Mouse (Mus musculus): ENCODE results near the gene Ifna9. TPM values are rescaled to one million over a fixed set of nuclear protein-coding genes. Genes with fewer than 3 reads are reported as not detected.

The Ifna9 gene
- polyA plus RNA-seq, 1 experiment from 2014 or later = not detected

Other genes with a start within 250 kb of the Ifna9 start
- gene Hacd4, start 153.5 kb downstream of the Ifna9 start, polyA plus RNA-seq (2016; fragmentation: Nextera tagmentation; extraction: Ambion mirVana) = 3.5 and 3.7 TPM in 2 replicates
- not detected in 2 replicates for gene Ifnb1, start 69.6 kb downstream of the Ifna9 start, polyA plus RNA-seq (2016; fragmentation: Nextera tagmentation; extraction: Ambion mirVana)
- not detected in 2 replicates for gene Ifna15, start 34.1 kb downstream of the Ifna9 start, polyA plus RNA-seq (2016; fragmentation: Nextera tagmentation; extraction: Ambion mirVana)
- gene Ifna14, start 20.6 kb downstream of the Ifna9 start, polyA plus RNA-seq (2016; fragmentation: Nextera tagmentation; extraction: Ambion mirVana) = not detected in 2 replicates
- not detected in 2 replicates for gene Ifna12, start 11.0 kb upstream of the Ifna9 start, polyA plus RNA-seq (2016; fragmentation: Nextera tagmentation; extraction: Ambion mirVana)
- gene C87499, start 42.0 kb upstream of the Ifna9 start, polyA plus RNA-seq (2016; fragmentation: Nextera tagmentation; extraction: Ambion mirVana) = not detected in 2 replicates
- gene Ifna13, start 52.1 kb upstream of the Ifna9 start, polyA plus RNA-seq (2016; fragmentation: Nextera tagmentation; extraction: Ambion mirVana) = not detected in 2 replicates
- not detected in 2 replicates for gene Ifna16, start 84.5 kb upstream of the Ifna9 start, polyA plus RNA-seq (2016; fragmentation: Nextera tagmentation; extraction: Ambion mirVana)
- gene Ifna2, start 91.5 kb upstream of the Ifna9 start, polyA plus RNA-seq (2016; fragmentation: Nextera tagmentation; extraction: Ambion mirVana) = not detected in 2 replicates
- gene Ifnab, start 99.0 kb upstream of the Ifna9 start, polyA plus RNA-seq (2016; fragmentation: Nextera tagmentation; extraction: Ambion mirVana) = not detected in 2 replicates
- gene Gm26566, start 129.4 kb upstream of the Ifna9 start, polyA plus RNA-seq (2016; fragmentation: Nextera tagmentation; extraction: Ambion mirVana) = 0.80 and 0.90 TPM in 2 replicates
- 100 and 110 TPM in 2 replicates for gene Klhl9, start 130.1 kb upstream of the Ifna9 start, polyA plus RNA-seq (2016; fragmentation: Nextera tagmentation; extraction: Ambion mirVana)
- gene Gm13271, start 162.5 kb upstream of the Ifna9 start, polyA plus RNA-seq (2016; fragmentation: Nextera tagmentation; extraction: Ambion mirVana) = not detected in 2 replicates
- gene Gm13283, start 167.7 kb upstream of the Ifna9 start, polyA plus RNA-seq (2016; fragmentation: Nextera tagmentation; extraction: Ambion mirVana) = 0.14 and 0.20 TPM in 2 replicates
- gene Gm13290, start 181.4 kb upstream of the Ifna9 start, polyA plus RNA-seq (2016; fragmentation: Nextera tagmentation; extraction: Ambion mirVana) = not detected in 2 replicates
- gene Gm13289, start 184.5 kb upstream of the Ifna9 start, polyA plus RNA-seq (2016; fragmentation: Nextera tagmentation; extraction: Ambion mirVana) = not detected in 2 replicates
- not detected in 2 replicates for gene Gm13272, start 187.5 kb upstream of the Ifna9 start, polyA plus RNA-seq (2016; fragmentation: Nextera tagmentation; extraction: Ambion mirVana)
- 0.14 TPM in 1 of 2 replicates, not detected in the other for gene Ifnz, start 189.7 kb upstream of the Ifna9 start, polyA plus RNA-seq (2016; fragmentation: Nextera tagmentation; extraction: Ambion mirVana)
- not detected in 2 replicates for gene Gm13276, start 193.3 kb upstream of the Ifna9 start, polyA plus RNA-seq (2016; fragmentation: Nextera tagmentation; extraction: Ambion mirVana)
- not detected in 2 replicates for gene Gm13277, start 196.2 kb upstream of the Ifna9 start, polyA plus RNA-seq (2016; fragmentation: Nextera tagmentation; extraction: Ambion mirVana)
- not detected in 2 replicates for gene Gm13278, start 199.2 kb upstream of the Ifna9 start, polyA plus RNA-seq (2016; fragmentation: Nextera tagmentation; extraction: Ambion mirVana)
- gene Gm13275, start 202.1 kb upstream of the Ifna9 start, polyA plus RNA-seq (2016; fragmentation: Nextera tagmentation; extraction: Ambion mirVana) = not detected in 2 replicates
- gene Gm13279, start 205.0 kb upstream of the Ifna9 start, polyA plus RNA-seq (2016; fragmentation: Nextera tagmentation; extraction: Ambion mirVana) = not detected in 2 replicates
- 0.28 and 0.35 TPM in 2 replicates for gene Gm13285, start 207.3 kb upstream of the Ifna9 start, polyA plus RNA-seq (2016; fragmentation: Nextera tagmentation; extraction: Ambion mirVana)
- gene Gm13287, start 210.9 kb upstream of the Ifna9 start, polyA plus RNA-seq (2016; fragmentation: Nextera tagmentation; extraction: Ambion mirVana) = not detected in 2 replicates
- gene Gm13288, start 213.1 kb upstream of the Ifna9 start, polyA plus RNA-seq (2016; fragmentation: Nextera tagmentation; extraction: Ambion mirVana) = not detected in 2 replicates
- gene Ifna7, start 223.8 kb upstream of the Ifna9 start, polyA plus RNA-seq (2016; fragmentation: Nextera tagmentation; extraction: Ambion mirVana) = not detected in 2 replicates
- not detected in 2 replicates for gene Ifna11, start 227.6 kb upstream of the Ifna9 start, polyA plus RNA-seq (2016; fragmentation: Nextera tagmentation; extraction: Ambion mirVana)
- gene Ifna6, start 235.0 kb upstream of the Ifna9 start, polyA plus RNA-seq (2016; fragmentation: Nextera tagmentation; extraction: Ambion mirVana) = not detected in 2 replicates
- not detected in 2 replicates for gene Ifna5, start 243.1 kb upstream of the Ifna9 start, polyA plus RNA-seq (2016; fragmentation: Nextera tagmentation; extraction: Ambion mirVana)
- gene Ifna4, start 249.5 kb upstream of the Ifna9 start, polyA plus RNA-seq (2016; fragmentation: Nextera tagmentation; extraction: Ambion mirVana) = not detected in 2 replicates